Mouse (Mus musculus) E14TG2a.4 (cell line): ENCODE measurements around the gene Fbxl8.

Experiments used
- H3K27me3 ChIP-seq: 2 replicates; pipeline ENCODE4 v1.6.1; 2014; ENCODE audit warnings: low read length, control low read depth; ENCODE audit not compliant: insufficient read depth
- H3K36me3 ChIP-seq: 2 replicates; pipeline ENCODE4 v1.6.1; 2014; ENCODE audit warnings: low read length, control low read depth; ENCODE audit not compliant: insufficient read depth
- H3K4me1 ChIP-seq: replicated peaks from 2 replicates; pipeline ENCODE4 v1.6.1; 2014; ENCODE audit warnings: low read depth, low read length, control low read depth
- H3K4me3 ChIP-seq: replicated peaks from 2 replicates; pipeline ENCODE4 v1.5.1; 2014; ENCODE audit warnings: mild to moderate bottlenecking, low read length
- H3K9me3 ChIP-seq: 2 replicates; pipeline ENCODE4 v1.6.1; 2014; ENCODE audit warnings: low read length, control low read depth
- CTCF ChIP-seq: conservative IDR thresholded peaks from 2 replicates; pipeline ENCODE4 v1.5.1; 2014; ENCODE audit warnings: low read length
- NANOG ChIP-seq: IDR thresholded peaks from 2 replicates; pipeline ENCODE4 v1.6.1; 2014; ENCODE audit warnings: borderline replicate concordance, low read length, mixed read lengths
- POU5F1 ChIP-seq: IDR thresholded peaks from 2 replicates; pipeline ENCODE4 v1.6.1; 2014; ENCODE audit warnings: low read length, borderline replicate concordance

The Fbxl8 gene

DNA sequence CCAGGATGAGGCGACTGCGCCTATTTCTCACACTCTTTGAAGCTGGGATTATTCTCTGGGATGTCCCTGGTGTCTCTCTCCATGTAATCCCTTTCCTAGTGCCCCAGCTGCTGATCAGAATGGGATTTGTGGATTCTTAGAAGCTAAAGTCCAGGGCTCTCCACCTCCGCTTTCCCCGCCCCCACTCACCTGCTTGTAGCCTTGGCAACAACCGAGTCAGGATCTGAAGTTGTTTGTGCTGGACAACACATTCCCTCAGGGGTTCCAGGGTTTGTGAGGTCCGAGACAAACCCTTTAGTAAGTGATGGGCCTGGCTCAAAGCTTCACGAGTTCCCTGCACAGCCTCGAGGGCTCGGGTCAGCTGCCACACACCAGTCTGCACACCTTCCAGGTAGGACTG, 30.3 kb downstream of the Fbxl8 start:
- H3K9me3 ChIP-seq, result no peaks in the 10 kb centered on the region
- H3K27me3 ChIP-seq, result peaks cover 24% of the 10 kb centered on the region
- peaks cover 17% of the 10 kb centered on the region for H3K36me3 ChIP-seq
- peak overlapping the region; percentile 77 for H3K4me3 ChIP-seq
- TF ChIP-seq NANOG, result no peak
- no peak for TF ChIP-seq CTCF
- TF ChIP-seq POU5F1, result no peak
- H3K4me1 ChIP-seq, result peaks cover 81% of the 10 kb centered on the region

DNA sequence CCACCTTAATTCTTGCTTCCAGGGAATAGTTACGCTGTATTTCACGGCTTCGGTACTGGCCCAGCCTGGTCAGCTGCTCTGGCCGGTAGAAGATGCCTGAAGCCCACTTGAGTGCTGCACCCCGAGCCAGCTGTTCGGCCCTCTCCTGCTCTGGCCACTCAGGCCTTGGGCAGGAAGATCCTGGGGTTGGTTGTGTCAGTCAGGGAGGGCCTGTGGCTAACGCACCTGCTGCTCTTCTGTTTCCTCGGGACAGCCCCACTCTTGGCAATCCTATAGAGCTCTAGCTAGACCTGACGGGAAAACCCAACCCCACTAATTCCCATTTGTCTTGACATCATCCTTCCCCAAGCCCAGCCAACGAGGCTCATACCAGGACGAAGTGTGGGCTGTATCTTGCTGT, 30.8 kb downstream of the Fbxl8 start:
- Histone ChIP-seq H3K4me3 (peak overlapping the region; percentile 77), H3K36me3 (peaks cover 22% of the 10 kb centered on the region), H3K4me1 (peaks cover 81% of the 10 kb centered on the region), H3K9me3 (no peaks in the 10 kb centered on the region), H3K27me3 (peaks cover 20% of the 10 kb centered on the region)
- TF ChIP-seq CTCF, result no peak
- no peak for TF ChIP-seq NANOG
- TF ChIP-seq POU5F1, result no peak

DNA sequence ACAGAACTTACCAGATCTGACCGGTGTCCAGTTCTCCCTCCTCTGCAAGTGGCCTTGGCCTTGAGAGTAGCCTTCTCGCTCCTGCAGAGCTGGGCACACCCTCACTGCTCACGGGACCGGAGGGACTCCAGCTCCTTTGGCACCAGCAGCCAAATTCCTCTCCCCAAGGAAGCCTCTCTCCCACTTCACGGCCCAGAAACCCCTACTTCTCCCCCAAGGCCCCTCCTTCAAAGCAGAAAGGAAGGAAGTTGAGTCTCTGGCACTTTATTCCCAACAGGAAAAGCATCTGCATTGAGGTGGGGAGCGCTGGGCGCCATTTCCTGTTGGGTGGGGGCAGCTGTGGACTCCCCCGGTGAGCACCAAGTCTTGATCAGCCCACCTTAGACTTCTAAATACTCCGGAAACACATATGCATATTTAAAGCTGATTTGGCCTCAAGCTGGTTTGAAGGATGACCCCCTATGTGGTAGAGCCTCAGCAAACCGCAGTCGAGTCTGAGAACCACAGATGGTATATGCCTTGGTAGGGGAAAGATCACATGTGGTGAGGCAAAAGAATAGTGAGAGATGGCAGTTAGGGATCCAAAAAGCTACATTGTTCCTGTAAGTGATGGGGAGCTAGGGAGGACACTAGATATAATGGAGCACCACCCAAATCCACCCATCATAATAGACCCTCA, 31.6 kb downstream of the Fbxl8 start, which contains the start of gene Exoc3l:
TSS of gene Exoc3l (minus strand) at position 207 of the 679 bp plus-strand sequence.
- H3K4me3 ChIP-seq, result peak within 1 kb of the TSS; percentile 100
- TF ChIP-seq CTCF (no peak), NANOG (no peak), POU5F1 (no peak)
- H3K27me3 ChIP-seq, result peaks cover 14% of the 10 kb centered on the region
- no peaks in the 10 kb centered on the region for H3K9me3 ChIP-seq
- H3K36me3 ChIP-seq, result peaks cover 30% of the 10 kb centered on the region
- H3K4me1 ChIP-seq, result peaks cover 82% of the 10 kb centered on the region

DNA sequence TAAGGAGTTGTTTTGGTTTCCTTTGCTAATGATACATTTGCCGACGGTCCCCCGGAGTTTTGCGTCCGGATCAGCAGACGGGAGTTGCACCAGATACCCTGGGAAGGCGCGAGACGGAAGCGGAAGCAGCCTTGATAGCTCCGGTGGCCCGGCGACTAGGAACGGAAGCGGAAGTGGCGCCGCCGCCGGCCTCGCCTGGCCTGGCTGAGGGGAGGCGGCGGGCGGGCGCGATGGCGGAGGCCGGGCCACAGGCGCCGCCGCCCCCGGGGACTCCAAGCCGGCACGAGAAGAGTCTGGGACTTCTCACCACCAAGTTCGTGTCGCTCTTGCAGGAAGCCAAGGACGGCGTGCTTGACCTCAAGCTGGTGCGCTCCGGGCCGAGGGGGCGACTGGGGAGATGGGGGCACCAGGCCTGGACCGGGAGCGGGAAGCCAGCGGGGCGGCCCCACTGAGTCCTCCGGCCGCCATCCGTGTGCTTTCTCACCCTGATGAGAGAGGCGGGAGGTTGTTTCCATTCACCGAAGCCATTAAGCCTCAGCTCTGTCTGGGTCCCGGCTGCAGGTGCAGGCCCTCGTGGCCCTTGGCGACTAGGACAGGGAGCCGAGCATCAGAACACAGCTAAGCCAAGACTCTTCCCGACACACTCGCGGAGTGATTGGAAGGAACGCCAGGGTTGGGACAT, 33.2 kb downstream of the Fbxl8 start, which contains the start of gene E2f4:
TSS of gene E2f4 (plus strand) at position 153 of the 682 bp plus-strand sequence.
- no peaks in the 10 kb centered on the region for H3K9me3 ChIP-seq
- peaks cover 89% of the 10 kb centered on the region for H3K4me1 ChIP-seq
- TF ChIP-seq NANOG, result no peak
- TF ChIP-seq CTCF, result no peak
- no peak for TF ChIP-seq POU5F1
- H3K36me3 ChIP-seq, result peaks cover 46% of the 10 kb centered on the region
- peak within 1 kb of the TSS; percentile 100 for H3K4me3 ChIP-seq
- H3K27me3 ChIP-seq, result peaks cover 9% of the 10 kb centered on the region

DNA sequence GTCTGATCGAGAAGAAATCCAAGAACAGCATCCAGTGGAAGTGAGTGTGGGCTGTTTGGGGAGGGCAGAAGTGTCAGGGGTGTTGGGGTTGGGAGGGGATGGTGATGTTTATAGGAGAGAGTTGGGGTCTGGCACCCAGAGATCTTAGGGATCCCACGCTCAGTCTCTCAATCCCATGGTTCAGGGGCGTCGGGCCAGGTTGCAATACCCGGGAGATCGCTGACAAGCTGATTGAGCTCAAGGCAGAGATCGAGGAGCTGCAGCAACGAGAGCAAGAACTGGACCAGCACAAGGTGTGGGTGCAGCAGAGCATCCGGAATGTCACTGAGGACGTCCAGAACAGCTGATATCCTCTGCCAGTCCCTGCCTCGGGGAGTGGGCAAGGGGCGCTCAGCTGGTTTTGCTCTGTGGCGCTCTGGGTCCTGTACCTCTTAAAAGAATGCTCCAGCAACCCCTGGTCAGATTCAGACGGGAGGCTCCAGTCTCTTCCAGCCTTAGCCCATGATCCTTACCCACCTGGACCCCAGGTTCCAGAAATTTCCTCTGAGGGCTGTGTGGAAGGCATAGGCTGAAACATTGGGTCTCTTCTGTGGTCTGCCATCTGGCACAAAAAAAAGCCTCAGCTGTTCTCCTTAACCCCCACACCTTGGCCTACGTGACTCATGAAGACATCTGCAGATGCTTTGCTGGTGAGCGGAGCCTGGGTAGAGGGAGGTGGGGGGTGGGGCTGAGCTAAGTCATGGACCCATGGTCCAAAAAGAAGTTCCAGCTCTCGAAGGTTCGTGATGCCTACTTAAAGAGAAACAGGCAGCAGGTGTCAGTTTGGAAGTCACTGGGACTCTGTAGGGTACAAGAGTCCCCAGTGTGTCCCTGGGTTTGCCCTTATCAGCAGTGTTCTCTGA, 34.2 kb downstream of the Fbxl8 start:
- H3K36me3 ChIP-seq, result peaks cover 55% of the 10 kb centered on the region
- H3K27me3 ChIP-seq, result no peaks in the 10 kb centered on the region; the same call in 1 of the 2 replicates
- peak overlapping the region; percentile 100 for H3K4me3 ChIP-seq
- no peak for TF ChIP-seq CTCF
- TF ChIP-seq POU5F1, result no peak
- no peak for TF ChIP-seq NANOG
- H3K9me3 ChIP-seq, result no peaks in the 10 kb centered on the region
- H3K4me1 ChIP-seq, result peaks cover 89% of the 10 kb centered on the region

DNA sequence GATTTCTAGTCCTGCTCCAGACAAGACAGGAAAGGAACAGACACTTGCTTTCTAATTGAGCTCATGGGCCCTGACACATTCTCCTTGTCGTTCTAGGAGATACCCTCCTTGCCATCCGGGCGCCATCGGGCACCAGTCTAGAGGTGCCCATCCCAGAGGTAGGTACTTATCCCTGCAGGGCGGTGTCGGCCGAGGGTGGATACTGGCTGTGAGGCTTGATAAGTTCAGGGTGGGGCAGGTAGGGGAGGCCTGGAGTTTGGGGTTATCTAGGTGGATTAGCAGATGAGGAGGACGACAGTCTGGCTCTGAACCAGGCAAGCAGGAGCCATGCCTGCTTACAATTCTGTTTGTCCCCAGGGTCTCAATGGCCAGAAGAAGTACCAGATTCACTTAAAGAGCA, 35.5 kb downstream of the Fbxl8 start:
- Histone ChIP-seq H3K36me3 (peaks cover 69% of the 10 kb centered on the region), H3K4me3 (peak overlapping the region; percentile 35), H3K4me1 (peaks cover 90% of the 10 kb centered on the region), H3K9me3 (no peaks in the 10 kb centered on the region), H3K27me3 (no peaks in the 10 kb centered on the region)
- TF ChIP-seq POU5F1 (no peak), CTCF (no peak), NANOG (no peak)

DNA sequence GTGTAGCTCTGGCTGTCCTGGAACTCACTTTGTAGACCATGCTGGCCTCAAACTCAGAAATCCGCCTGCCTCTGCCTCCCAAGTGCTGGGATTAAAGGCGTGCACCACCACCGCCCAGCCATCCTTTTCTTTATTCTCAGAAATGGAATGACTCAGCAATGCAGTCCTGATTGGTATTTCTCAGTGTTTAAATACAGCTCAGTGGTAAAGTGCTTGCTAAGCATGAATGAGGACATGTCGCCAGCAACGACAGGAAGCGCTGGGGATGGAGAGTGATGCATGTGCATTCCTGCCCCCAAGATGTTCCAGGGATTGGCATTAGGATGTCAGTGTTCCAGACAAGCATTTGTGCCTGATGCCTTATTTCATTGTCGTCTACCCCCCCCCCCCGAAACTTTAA, 38.9 kb downstream of the Fbxl8 start:
- no peaks in the 10 kb centered on the region for H3K27me3 ChIP-seq
- peaks cover 82% of the 10 kb centered on the region for H3K4me1 ChIP-seq
- no peaks in the 10 kb centered on the region for H3K9me3 ChIP-seq
- no peak overlapping the region for H3K4me3 ChIP-seq
- H3K36me3 ChIP-seq, result peaks cover 90% of the 10 kb centered on the region
- TF ChIP-seq POU5F1 (no peak), CTCF (no peak), NANOG (no peak)

DNA sequence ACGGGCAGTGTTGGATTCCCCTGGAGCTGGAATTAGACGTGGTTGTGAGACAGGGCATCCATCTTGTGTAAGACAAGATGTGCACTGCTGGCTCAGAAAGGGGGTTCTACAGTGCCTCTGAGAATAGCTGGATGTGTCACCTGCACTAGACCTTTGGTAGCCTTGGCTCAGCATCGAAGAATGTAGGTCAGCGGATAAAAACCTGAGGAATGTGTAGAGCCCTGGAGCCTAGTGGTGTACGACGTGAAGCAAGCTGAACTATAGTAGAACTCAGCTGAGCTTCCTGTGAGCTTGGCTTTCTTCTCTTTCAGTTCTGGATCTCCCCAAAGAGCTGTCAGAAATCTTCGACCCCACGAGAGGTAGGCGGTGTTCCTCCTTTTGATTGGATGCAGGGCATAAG, 39.4 kb downstream of the Fbxl8 start:
- H3K4me3 ChIP-seq, result no peak overlapping the region
- H3K4me1 ChIP-seq, result peaks cover 80% of the 10 kb centered on the region
- no peaks in the 10 kb centered on the region for H3K27me3 ChIP-seq
- peaks cover 90% of the 10 kb centered on the region for H3K36me3 ChIP-seq
- no peak for TF ChIP-seq CTCF
- no peaks in the 10 kb centered on the region for H3K9me3 ChIP-seq
